Mouse (Mus musculus) stomach, postnatal 0 days (tissue): Measurements from ENCODE around the gene Prdm1. TPM values are rescaled to one million over a fixed set of nuclear protein-coding genes. Genes with fewer than 3 reads are reported as not detected.

Experiments used
- ATAC-seq: fragments of 200-750 bp; cut with Nextera tagmentation; 2 replicates; pipeline ENCODE4 v1.8.0; 2017; ENCODE audit not compliant: low FRiP score, low TSS enrichment
- DNase-seq: peaks from one replicate; pipeline ENCODE4 v3.0.0-alpha.2; 2016; ENCODE audit warnings: low spot score
- H3K27ac ChIP-seq: fragments of 300-500 bp; sonication (generic); replicated peaks from 2 replicates; pipeline ENCODE4 v1.5.1; 2014; ENCODE audit warnings: mild to moderate bottlenecking, control low read depth
- H3K27me3 ChIP-seq: fragments of 300-500 bp; sonication (generic); 2 replicates; pipeline ENCODE4 v1.6.1; 2014; ENCODE audit warnings: low read length; ENCODE audit not compliant: control insufficient read depth, insufficient read depth
- H3K36me3 ChIP-seq: fragments of 300-500 bp; sonication (generic); 2 replicates; pipeline ENCODE4 v1.6.1; 2014; ENCODE audit warnings: low read length, mixed read lengths; ENCODE audit not compliant: control insufficient read depth, insufficient read depth
- H3K4me1 ChIP-seq: fragments of 300-500 bp; sonication (generic); replicated peaks from 2 replicates; pipeline ENCODE4 v1.6.1; 2014; ENCODE audit warnings: antibody characterized with exemption; ENCODE audit not compliant: control insufficient read depth, insufficient read depth
- H3K4me2 ChIP-seq: fragments of 300-500 bp; sonication (generic); replicated peaks from 2 replicates; pipeline ENCODE4 v1.6.1; 2014; ENCODE audit warnings: low read depth, mild to moderate bottlenecking, control low read depth, moderate library complexity
- H3K4me3 ChIP-seq: fragments of 300-500 bp; sonication (generic); 2 replicates; pipeline ENCODE4 v1.5.1; 2014; ENCODE audit warnings: low read depth, low read length, control low read depth
- H3K9ac ChIP-seq: fragments of 300-500 bp; sonication (generic); 2 replicates; pipeline ENCODE4 v1.6.1; 2014; ENCODE audit warnings: mild to moderate bottlenecking, low read length, control low read depth, mixed read lengths
- H3K9me3 ChIP-seq: fragments of 300-500 bp; sonication (generic); 2 replicates; pipeline ENCODE4 v1.6.1; 2016; ENCODE audit warnings: low read length; ENCODE audit not compliant: control insufficient read depth
- CTCF ChIP-seq: IDR thresholded peaks from 2 replicates; pipeline ENCODE4 v1.5.1; 2016; ENCODE audit warnings: antibody characterized with exemption, low read depth, mild to moderate bottlenecking, moderate library complexity
- EP300 ChIP-seq: optimal IDR thresholded peaks from 2 replicates; pipeline ENCODE3; 2016; ENCODE audit warnings: antibody characterized with exemption
- WGBS: fragments of 180-500 bp; shearing (Covaris S2); extraction: QIAGEN DNeasy Blood & Tissue Kit; methylation state at CpG from one replicate; pipeline ENCODE4 v1.1.7; 2014; 5-methylcytosine and 5-hydroxymethylcytosine counted together
- polyA plus RNA-seq: library from polyadenylated mRNA; unstranded; fragments of >200 nt; fragmentation: Nextera tagmentation; extraction: Ambion mirVana; gene quantifications from 2 replicates; pipeline ENCODE4 v1.2.1, GENCODE M21; 2015

The Prdm1 gene
- polyA plus RNA-seq, 1 experiment from 2014 or later: 5.9 TPM

- H3K9ac ChIP-seq: no peak overlapping the region
- no peak overlapping the region for H3K4me2 ChIP-seq
- no peaks in the 10 kb centered on the region for H3K36me3 ChIP-seq
- no peaks in the 10 kb centered on the region for H3K9me3 ChIP-seq
- WGBS: 36% methylated on average over 2 of the region's 2 CpGs
- ATAC-seq (no peak), DNase-seq (no peak)
- no peak overlapping the region for H3K27ac ChIP-seq
- TF ChIP-seq CTCF (no peak), EP300 (no peak)
- H3K4me1 ChIP-seq: no peaks in the 10 kb centered on the region
- H3K4me3 ChIP-seq: no peak overlapping the region
- no peaks in the 10 kb centered on the region for H3K27me3 ChIP-seq
These were observed 20.3 kb downstream of the Prdm1 start for GRCm38 (mm10) chr10:44507984-44508383.

GRCm38 (mm10) chr10:44502891-44503290 is 25.4 kb downstream of the Prdm1 start:
- TF ChIP-seq EP300 (no peak), CTCF (no peak)
- Histone ChIP-seq H3K9me3 (no peaks in the 10 kb centered on the region), H3K36me3 (no peaks in the 10 kb centered on the region), H3K4me3 (no peak overlapping the region), H3K9ac (no peak overlapping the region), H3K4me2 (no peak overlapping the region), H3K4me1 (no peaks in the 10 kb centered on the region), H3K27me3 (no peaks in the 10 kb centered on the region), H3K27ac (no peak overlapping the region)
- ATAC-seq: no peak
- 81% methylated on average over 13 of the region's 13 CpGs for WGBS
- DNase-seq: no peak

- no peaks in the 10 kb centered on the region for H3K9me3 ChIP-seq
- 0 out of 2 replicates have a peak overlapping the region, but pooled peaks have one; percentile 5 for H3K4me2 ChIP-seq
- no peak overlapping the region for H3K9ac ChIP-seq
- no peaks in the 10 kb centered on the region for H3K4me1 ChIP-seq
- H3K27ac ChIP-seq: no peak overlapping the region
- H3K27me3 ChIP-seq: no peaks in the 10 kb centered on the region
- no peaks in the 10 kb centered on the region for H3K36me3 ChIP-seq
- DNase-seq: no peak
- ATAC-seq: no peak
- H3K4me3 ChIP-seq: no peak overlapping the region
- TF ChIP-seq EP300 (no peak), CTCF (no peak)
- WGBS: 43% methylated on average over 15 of the region's 15 CpGs
These were observed 28.3 kb downstream of the Prdm1 start for GRCm38 (mm10) chr10:44499897-44500519.

GRCm38 (mm10) chr10:44493818-44494492 is 34.3 kb downstream of the Prdm1 start:
- no peaks in the 10 kb centered on the region for H3K27me3 ChIP-seq
- WGBS: 54% methylated on average over 15 of the region's 15 CpGs
- no peak for TF ChIP-seq EP300
- H3K36me3 ChIP-seq: no peaks in the 10 kb centered on the region
- no peak overlapping the region for H3K4me2 ChIP-seq
- H3K9ac ChIP-seq: no peak overlapping the region
- ATAC-seq: peak; percentile 65; the same call in 1 of the 2 replicates
- peak; percentile 29 for DNase-seq
- H3K27ac ChIP-seq: no peak overlapping the region
- H3K4me3 ChIP-seq: no peak overlapping the region
- no peaks in the 10 kb centered on the region for H3K4me1 ChIP-seq
- no peaks in the 10 kb centered on the region for H3K9me3 ChIP-seq

- no peak for TF ChIP-seq EP300
- no peak for TF ChIP-seq CTCF
- no peaks in the 10 kb centered on the region for H3K27me3 ChIP-seq
- H3K4me3 ChIP-seq: no peak overlapping the region
- H3K4me1 ChIP-seq: no peaks in the 10 kb centered on the region
- DNase-seq: peak; percentile 45
- H3K9ac ChIP-seq: no peak overlapping the region
- H3K27ac ChIP-seq: no peak overlapping the region
- H3K36me3 ChIP-seq: no peaks in the 10 kb centered on the region
- no peaks in the 10 kb centered on the region for H3K9me3 ChIP-seq
- no peak overlapping the region for H3K4me2 ChIP-seq
- WGBS: 56% methylated on average over 8 of the region's 8 CpGs
- ATAC-seq: no peak
These were observed 35.3 kb downstream of the Prdm1 start for GRCm38 (mm10) chr10:44492815-44493525.
